Mouse (Mus musculus) heart, postnatal 10 days (tissue): ENCODE measurements around the gene Nr4a1. TPM values are rescaled to one million over a fixed set of nuclear protein-coding genes. Genes with fewer than 3 reads are reported as not detected.

Experiments
- total RNA-seq, 2 experiments: library from RNA; stranded (reverse); gene quantifications; 2 replicates each; pipeline ENCODE4 v1.2.3; 2021

The Nr4a1 gene
- total RNA-seq, 2 experiments from 2014 or later: 16.8 to 20.4 TPM

Other genes starting within 250 kb of the Nr4a1 start
- under 1 TPM; 0.25 to 0.41 TPM for gene Gm47841, start 206.9 kb upstream of the Nr4a1 start, total RNA-seq
- 1 to 10 TPM; 3.5 to 3.9 TPM for gene Fignl2, start 175.7 kb upstream of the Nr4a1 start, total RNA-seq
- not detected for gene Ankrd33, start 138.5 kb upstream of the Nr4a1 start, total RNA-seq
- gene Acvrl1, start 125.7 kb upstream of the Nr4a1 start, total RNA-seq: 10 to 100 TPM; 27.1 to 36.6 TPM
- 10 to 100 TPM; 18.7 to 20.9 TPM for gene Acvr1b, start 80.2 kb upstream of the Nr4a1 start, total RNA-seq
- gene Grasp, start 30.1 kb upstream of the Nr4a1 start, total RNA-seq: 10 to 100 TPM; 14.9 to 18.0 TPM
- 10 to 100 TPM; 24.1 to 28.2 TPM for gene Atg101, start 30.0 kb downstream of the Nr4a1 start, total RNA-seq
- 1 to 10 TPM; 2.3 to 3.6 TPM for gene 6030408B16Rik, start 38.9 kb downstream of the Nr4a1 start, total RNA-seq
- gene Krt80, start 115.9 kb downstream of the Nr4a1 start, total RNA-seq: 1 to 10 TPM; 1.7 to 2.2 TPM
- gene Krt7, start 156.8 kb downstream of the Nr4a1 start, total RNA-seq: 1 to 10 TPM; 3.8 to 4.5 TPM
- not detected for gene Krt87, start 184.5 kb downstream of the Nr4a1 start, total RNA-seq
- not detected for gene Krt88, start 193.5 kb downstream of the Nr4a1 start, total RNA-seq
- gene Krt81, start 209.5 kb downstream of the Nr4a1 start, total RNA-seq: not detected
- gene Krt86, start 219.2 kb downstream of the Nr4a1 start, total RNA-seq: not detected
- gene Krt83, start 237.2 kb downstream of the Nr4a1 start, total RNA-seq: not detected